8 mouse cellular contexts compared by ENCODE assay signal in genomic region chr13:43864153-43864861, GRCm38 (mm10).
DNase-seq lines count a peak whose midpoint lies in the region; ATAC-seq and TF ChIP-seq lines count a peak whose summit lies in the region.

No protein-coding gene starts in this region.

- WGBS in hindbrain, embryonic 14.5 days: 2% methylated on average over 35 of the region's 35 CpGs

- no peaks in the 10 kb centered on the region for H3K9me3 ChIP-seq in hindbrain, embryonic 14.5 days (ENCODE audit: control insufficient read depth, low read length)

- H3K4me2 ChIP-seq in hindbrain, embryonic 14.5 days (replicated peaks): peak overlapping the region; percentile 66

- CTCF ChIA-PET in Patski (lab: Charles Lee): no interaction called here

- peaks cover 6% of the 10 kb centered on the region; the same call in 1 of the 2 replicates for H3K4me1 ChIP-seq in hindbrain, embryonic 14.5 days (replicated peaks; ENCODE audit: control insufficient read depth, insufficient read depth, low read length)

- H3K36me3 ChIP-seq in hindbrain, embryonic 14.5 days (replicated peaks; ENCODE audit: control insufficient read depth, insufficient read depth): no peaks in the 10 kb centered on the region

- DNase-seq in Patski (ENCODE audit: low read depth, low spot score): peak; percentile 56
- DNase-seq in cerebellum, postnatal 14 days: peak; percentile 100
- DNase-seq in frontal cortex, postnatal 25 days (ENCODE audit: low spot score in 2 of 2): peak; percentile 98 to 99
- DNase-seq in hindbrain, embryonic 14.5 days (ENCODE audit: low spot score): peak; percentile 98
- DNase-seq in layer of hippocampus, postnatal 36 days: peak; percentile 95 to 97
- DNase-seq in lung, postnatal 36 days: peak; percentile 100
- DNase-seq in retina, postnatal 1 day: peak; percentile 98
- DNase-seq in urinary bladder, adult 18-20 months (ENCODE audit: low spot score in 2 of 2): peak; percentile 94 to 98

- POLR2A ChIA-PET in Patski (lab: Charles Lee): interaction anchor here (1.0 kb wide), 1 partner anchor 870 kb away, joined by 3 read pairs; no protein-coding TSS in a partner anchor

- no peaks in the 10 kb centered on the region for H3K27me3 ChIP-seq in Patski
- peaks cover 5% of the 10 kb centered on the region; the same call in 1 of the 2 replicates for H3K27me3 ChIP-seq in hindbrain, embryonic 14.5 days (ENCODE audit: control insufficient read depth, insufficient read depth, low read length)

- H3K27ac ChIP-seq in hindbrain, embryonic 14.5 days: 0 out of 2 replicates have a peak overlapping the region, but pooled peaks have one; percentile 6

- peak overlapping the region; percentile 21; the same call in 1 of the 2 replicates for H3K9ac ChIP-seq in hindbrain, embryonic 14.5 days

- in situ Hi-C loops in Patski (cut with MboI; ENCODE audit: low pct_unique_long_range_greater_than_20kb): loop anchor here (5.0 kb wide), 1 partner anchor 223 kb away; no protein-coding TSS in a partner anchor

- ATAC-seq in Patski: peak; percentile 89
- peak; percentile 99 for ATAC-seq in hindbrain, embryonic 14.5 days (ENCODE audit: low FRiP score)

- TF ChIP-seq CTCF in Patski (IDR thresholded peaks at IDR 0.05): peak; percentile 100

- H3K4me3 ChIP-seq in hindbrain, embryonic 14.5 days (replicated peaks; ENCODE audit: low read length): peak overlapping the region; percentile 28

Comparison
In these comparisons a context has a peak if more than half of its experiments do, and no peak if none do; other contexts are left out.
1. Peak in every context shown above with its lines: DNase-seq, ATAC-seq, H3K4me3 ChIP-seq and H3K27ac ChIP-seq.